Mouse (Mus musculus) small intestine, adult 2 months (tissue): ENCODE data around the gene Mier1. TPM values are rescaled to one million over a fixed set of nuclear protein-coding genes. Genes with fewer than 3 reads are reported as not detected.

Experiments used
- H3K27ac ChIP-seq: fragments of 200-500 bp; 2 replicates; pipeline ENCODE4 v1.5.1; 2012; ENCODE audit warnings: low read depth, low read length, control low read depth, inconsistent platforms; ENCODE audit not compliant: insufficient read depth
- H3K27me3 ChIP-seq: fragments of 200-500 bp; 2 replicates; pipeline ENCODE4 v1.6.1; 2012; ENCODE audit warnings: mild to moderate bottlenecking, moderate library complexity, low read length, inconsistent platforms; ENCODE audit not compliant: control insufficient read depth, insufficient read depth
- H3K36me3 ChIP-seq: fragments of 200-500 bp; 2 replicates; pipeline ENCODE4 v1.6.1; 2012; ENCODE audit warnings: mild to moderate bottlenecking, low read length, control low read depth, inconsistent platforms; ENCODE audit not compliant: control insufficient read depth, insufficient read depth
- H3K4me1 ChIP-seq: fragments of 200-500 bp; 2 replicates; pipeline ENCODE4 v1.6.1; 2012; ENCODE audit warnings: low read length, inconsistent platforms, mixed read lengths; ENCODE audit not compliant: control insufficient read depth, insufficient read depth, insufficient read length
- H3K4me3 ChIP-seq: fragments of 200-500 bp; 2 replicates; pipeline ENCODE4 v1.5.1; 2012; ENCODE audit warnings: low read depth, mild to moderate bottlenecking, control low read depth, inconsistent platforms, low read length, moderate library complexity
- CTCF ChIP-seq: fragments of 200-500 bp; IDR thresholded peaks from 2 replicates; pipeline ENCODE4 v1.5.1; 2012; ENCODE audit warnings: low read depth, mild to moderate bottlenecking, control low read depth, inconsistent platforms, low read length, moderate library complexity, mixed read lengths; ENCODE audit not compliant: insufficient replicate concordance, insufficient read length; ENCODE audit errors: extremely low read depth
- POLR2A ChIP-seq: fragments of 200-500 bp; IDR thresholded peaks from 2 replicates; pipeline ENCODE4 v1.6.1; 2012; ENCODE audit warnings: low read depth, mild to moderate bottlenecking, control low read depth, inconsistent platforms, low read length, moderate library complexity
- WGBS: fragments of 180-500 bp; shearing (Covaris S2); methylation state at CpG from one replicate; pipeline ENCODE4 v1.1.7; 2018; 5-methylcytosine and 5-hydroxymethylcytosine counted together
- polyA plus RNA-seq: library from polyadenylated mRNA; depleted of rRNA; stranded (reverse); fragments of >200 nt; gene quantifications from 2 replicates; pipeline ENCODE4 v1.2.3, GENCODE M21; 2012

Gene Mier1
- polyA plus RNA-seq, 1 experiment: 6.2 TPM

DNA sequence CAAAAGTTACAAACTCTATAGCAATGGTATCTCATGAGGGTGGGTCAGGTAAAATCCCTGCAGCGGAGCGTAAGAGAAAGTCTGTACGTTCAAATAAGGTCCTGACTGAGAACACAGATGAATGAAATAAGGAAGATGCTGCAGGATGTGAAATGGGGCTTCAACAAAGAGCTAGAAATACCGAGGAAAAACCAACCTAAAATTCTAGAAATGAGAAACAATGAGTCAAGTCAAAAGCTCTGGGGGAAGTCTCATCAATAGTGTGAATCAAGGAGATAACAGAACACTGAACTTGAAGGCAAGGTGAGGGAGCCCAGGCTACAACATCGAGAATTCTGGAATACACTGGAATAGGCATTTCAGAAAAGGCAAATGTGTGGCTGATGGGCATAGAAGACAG, 15.7 kb upstream of the Mier1 start:
- Histone ChIP-seq H3K4me1 (no peaks in the 10 kb centered on the region), H3K4me3 (no peak overlapping the region), H3K27me3 (no peaks in the 10 kb centered on the region), H3K27ac (no peak overlapping the region), H3K36me3 (no peaks in the 10 kb centered on the region)
- WGBS: 86% methylated on average over 5 of the region's 5 CpGs
- TF ChIP-seq CTCF: no peak
- TF ChIP-seq POLR2A: no peak

- H3K27ac ChIP-seq: no peak overlapping the region
- WGBS: 61% methylated on average over 7 of the region's 7 CpGs
- H3K27me3 ChIP-seq: no peaks in the 10 kb centered on the region
- no peaks in the 10 kb centered on the region; the same call in 1 of the 2 replicates for H3K36me3 ChIP-seq
- H3K4me3 ChIP-seq: no peak overlapping the region
- TF ChIP-seq CTCF (no peak), POLR2A (no peak)
- H3K4me1 ChIP-seq: peaks cover 6% of the 10 kb centered on the region
These were observed 1.5 kb upstream of the Mier1 start for GRCm38 (mm10) chr4:103112651-103113050.

- Histone ChIP-seq H3K27ac (no peak overlapping the region), H3K36me3 (no peaks in the 10 kb centered on the region; the same call in 1 of the 2 replicates), H3K4me3 (peak overlapping the region; percentile 97; the same call in 1 of the 2 replicates), H3K4me1 (peaks cover 6% of the 10 kb centered on the region), H3K27me3 (no peaks in the 10 kb centered on the region)
- WGBS: 6% methylated on average over 11 of the region's 11 CpGs
- no peak for TF ChIP-seq CTCF
- no peak for TF ChIP-seq POLR2A
These were observed 788 bp upstream of the Mier1 start for GRCm38 (mm10) chr4:103113402-103113801.

GRCm38 (mm10) chr4:103118888-103119228, 4.7 kb downstream of the Mier1 start:
- WGBS: 2% methylated on average over 15 of the region's 15 CpGs
- Histone ChIP-seq H3K27me3 (no peaks in the 10 kb centered on the region), H3K27ac (peak overlapping the region; percentile 75; the same call in 1 of the 2 replicates), H3K4me1 (peaks cover 15% of the 10 kb centered on the region), H3K36me3 (no peaks in the 10 kb centered on the region; the same call in 1 of the 2 replicates), H3K4me3 (peak overlapping the region; percentile 82)
- no peak for TF ChIP-seq POLR2A
- TF ChIP-seq CTCF: no peak

GRCm38 (mm10) chr4:103119229-103120027, 5.2 kb downstream of the Mier1 start:
- Histone ChIP-seq H3K36me3 (peaks cover under 1% of the 10 kb centered on the region; the same call in 1 of the 2 replicates), H3K27ac (peak overlapping the region; percentile 92), H3K4me3 (peak overlapping the region; percentile 82), H3K4me1 (peaks cover 15% of the 10 kb centered on the region), H3K27me3 (no peaks in the 10 kb centered on the region)
- TF ChIP-seq CTCF (no peak), POLR2A (peak; percentile 77)
- 2% methylated on average over 95 of the region's 111 CpGs for WGBS

- H3K4me3 ChIP-seq: peak overlapping the region; percentile 82
- H3K4me1 ChIP-seq: peaks cover 13% of the 10 kb centered on the region; the same call in 1 of the 2 replicates
- 2% methylated on average over 4 of the region's 4 CpGs for WGBS
- no peaks in the 10 kb centered on the region for H3K27me3 ChIP-seq
- peaks cover 2% of the 10 kb centered on the region; the same call in 1 of the 2 replicates for H3K36me3 ChIP-seq
- H3K27ac ChIP-seq: peak overlapping the region; percentile 92
- TF ChIP-seq POLR2A (no peak), CTCF (no peak)
These were observed 5.8 kb downstream of the Mier1 start for GRCm38 (mm10) chr4:103120028-103120384.

- H3K27me3 ChIP-seq: no peaks in the 10 kb centered on the region
- H3K4me3 ChIP-seq: no peak overlapping the region; the same call in 1 of the 2 replicates
- H3K27ac ChIP-seq: no peak overlapping the region
- peaks cover 2% of the 10 kb centered on the region; the same call in 1 of the 2 replicates for H3K36me3 ChIP-seq
- peaks cover 11% of the 10 kb centered on the region; the same call in 1 of the 2 replicates for H3K4me1 ChIP-seq
- TF ChIP-seq CTCF (no peak), POLR2A (no peak)
- WGBS: under 1% methylated on average over 3 of the region's 3 CpGs
These were observed 6.2 kb downstream of the Mier1 start for GRCm38 (mm10) chr4:103120395-103120794.
